Mouse (Mus musculus): ENCODE measurements at regions not wholly inside any gene's neighbourhood (a gene's known extent, or its start where the extent isn't known, plus 50 kb on each side); places are given as distances from the start of the nearest gene placed in this dataset.

- H3K27ac ChIP-seq (ENCODE audit: low read length): no peak overlapping the region
- H3K9me3 ChIP-seq (ENCODE audit: control insufficient read depth, low read length): no peaks in the 10 kb centered on the region
- ATAC-seq: no peak
- 10% methylated on average over 5 of the region's 5 CpGs for WGBS
- H3K27me3 ChIP-seq (replicated peaks; ENCODE audit: control insufficient read depth, insufficient read depth, low read length): no peaks in the 10 kb centered on the region
- H3K9ac ChIP-seq (replicated peaks; ENCODE audit: low read depth, low read length): no peak overlapping the region
- no peaks in the 10 kb centered on the region for H3K4me1 ChIP-seq (replicated peaks; ENCODE audit: control insufficient read depth, insufficient read depth, low read length)
- H3K36me3 ChIP-seq (ENCODE audit: control insufficient read depth, insufficient read depth): no peaks in the 10 kb centered on the region
- H3K4me2 ChIP-seq (ENCODE audit: low read length): no peak overlapping the region
- no peak overlapping the region for H3K4me3 ChIP-seq (replicated peaks; ENCODE audit: low read length)
Measured at GRCm38 (mm10) chr7:137940084-137940483, 457.4 kb downstream of the Tcerg1l start.

- no peak for ATAC-seq
- 93% methylated on average over 2 of the region's 2 CpGs for WGBS
- no peak overlapping the region for H3K27ac ChIP-seq (ENCODE audit: low read length)
- no peaks in the 10 kb centered on the region for H3K27me3 ChIP-seq (replicated peaks; ENCODE audit: control insufficient read depth, insufficient read depth, low read length)
- H3K4me1 ChIP-seq (replicated peaks; ENCODE audit: control insufficient read depth, insufficient read depth, low read length): no peaks in the 10 kb centered on the region
- no peaks in the 10 kb centered on the region for H3K9me3 ChIP-seq (ENCODE audit: control insufficient read depth, low read length)
- H3K4me2 ChIP-seq (ENCODE audit: low read length): no peak overlapping the region
- H3K9ac ChIP-seq (replicated peaks; ENCODE audit: low read depth, low read length): no peak overlapping the region
- H3K4me3 ChIP-seq (replicated peaks; ENCODE audit: low read length): no peak overlapping the region
- H3K36me3 ChIP-seq (ENCODE audit: control insufficient read depth, insufficient read depth): no peaks in the 10 kb centered on the region
Measured at GRCm38 (mm10) chr7:137944991-137945390, 452.5 kb downstream of the Tcerg1l start.

- Histone ChIP-seq H3K9ac (replicated peaks; ENCODE audit: low read depth, low read length) (no peak overlapping the region), H3K27ac (ENCODE audit: low read length) (no peak overlapping the region), H3K9me3 (ENCODE audit: control insufficient read depth, low read length) (no peaks in the 10 kb centered on the region), H3K27me3 (replicated peaks; ENCODE audit: control insufficient read depth, insufficient read depth, low read length) (no peaks in the 10 kb centered on the region), H3K4me3 (replicated peaks; ENCODE audit: low read length) (no peak overlapping the region), H3K36me3 (ENCODE audit: control insufficient read depth, insufficient read depth) (no peaks in the 10 kb centered on the region), H3K4me1 (replicated peaks; ENCODE audit: control insufficient read depth, insufficient read depth, low read length) (no peaks in the 10 kb centered on the region), H3K4me2 (ENCODE audit: low read length) (no peak overlapping the region)
- WGBS: 14% methylated on average over 5 of the region's 5 CpGs
- no peak for ATAC-seq
Measured at GRCm38 (mm10) chr7:137947424-137947823, 450.1 kb downstream of the Tcerg1l start.

GRCm38 (mm10) chr7:137957354-137957753 is 440.2 kb downstream of the Tcerg1l start:
- no peaks in the 10 kb centered on the region for H3K27me3 ChIP-seq (replicated peaks; ENCODE audit: control insufficient read depth, insufficient read depth, low read length)
- H3K4me1 ChIP-seq (replicated peaks; ENCODE audit: control insufficient read depth, insufficient read depth, low read length): no peaks in the 10 kb centered on the region
- H3K9ac ChIP-seq (replicated peaks; ENCODE audit: low read depth, low read length): no peak overlapping the region
- H3K9me3 ChIP-seq (ENCODE audit: control insufficient read depth, low read length): no peaks in the 10 kb centered on the region
- no peak overlapping the region for H3K4me3 ChIP-seq (replicated peaks; ENCODE audit: low read length)
- no peak overlapping the region for H3K4me2 ChIP-seq (ENCODE audit: low read length)
- no peak overlapping the region for H3K27ac ChIP-seq (ENCODE audit: low read length)
- no peaks in the 10 kb centered on the region for H3K36me3 ChIP-seq (ENCODE audit: control insufficient read depth, insufficient read depth)
- WGBS: 71% methylated on average over 5 of the region's 5 CpGs
- ATAC-seq: no peak

- H3K9me3 ChIP-seq (ENCODE audit: control insufficient read depth, low read length): no peaks in the 10 kb centered on the region
- H3K27ac ChIP-seq (ENCODE audit: low read length): no peak overlapping the region
- no peak for ATAC-seq
Measured at GRCm38 (mm10) chr7:137957848-137958247, 439.7 kb downstream of the Tcerg1l start.

GRCm38 (mm10) chr7:137963470-137964095 is 433.9 kb downstream of the Tcerg1l start:
- 31% methylated on average over 3 of the region's 3 CpGs for WGBS
- no peak overlapping the region for H3K4me2 ChIP-seq (ENCODE audit: low read length)
- H3K4me1 ChIP-seq (replicated peaks; ENCODE audit: control insufficient read depth, insufficient read depth, low read length): peaks cover 2% of the 10 kb centered on the region; the same call in 1 of the 2 replicates
- H3K9ac ChIP-seq (replicated peaks; ENCODE audit: low read depth, low read length): no peak overlapping the region
- H3K36me3 ChIP-seq (ENCODE audit: control insufficient read depth, insufficient read depth): no peaks in the 10 kb centered on the region
- no peaks in the 10 kb centered on the region for H3K27me3 ChIP-seq (replicated peaks; ENCODE audit: control insufficient read depth, insufficient read depth, low read length)
- H3K4me3 ChIP-seq (replicated peaks; ENCODE audit: low read length): no peak overlapping the region
- H3K27ac ChIP-seq (ENCODE audit: low read length): no peak overlapping the region
- no peak for ATAC-seq
- H3K9me3 ChIP-seq (ENCODE audit: control insufficient read depth, low read length): no peaks in the 10 kb centered on the region

More at GRCm38 (mm10) chr7:137957848-137958247, 439.7 kb downstream of the Tcerg1l start:
- WGBS: 77% methylated on average over 5 of the region's 5 CpGs
- H3K4me3 ChIP-seq (replicated peaks; ENCODE audit: low read length): no peak overlapping the region
- H3K4me2 ChIP-seq (ENCODE audit: low read length): no peak overlapping the region
- H3K27me3 ChIP-seq (replicated peaks; ENCODE audit: control insufficient read depth, insufficient read depth, low read length): no peaks in the 10 kb centered on the region
- H3K36me3 ChIP-seq (ENCODE audit: control insufficient read depth, insufficient read depth): no peaks in the 10 kb centered on the region
- no peaks in the 10 kb centered on the region for H3K4me1 ChIP-seq (replicated peaks; ENCODE audit: control insufficient read depth, insufficient read depth, low read length)
- H3K9ac ChIP-seq (replicated peaks; ENCODE audit: low read depth, low read length): no peak overlapping the region

DNA sequence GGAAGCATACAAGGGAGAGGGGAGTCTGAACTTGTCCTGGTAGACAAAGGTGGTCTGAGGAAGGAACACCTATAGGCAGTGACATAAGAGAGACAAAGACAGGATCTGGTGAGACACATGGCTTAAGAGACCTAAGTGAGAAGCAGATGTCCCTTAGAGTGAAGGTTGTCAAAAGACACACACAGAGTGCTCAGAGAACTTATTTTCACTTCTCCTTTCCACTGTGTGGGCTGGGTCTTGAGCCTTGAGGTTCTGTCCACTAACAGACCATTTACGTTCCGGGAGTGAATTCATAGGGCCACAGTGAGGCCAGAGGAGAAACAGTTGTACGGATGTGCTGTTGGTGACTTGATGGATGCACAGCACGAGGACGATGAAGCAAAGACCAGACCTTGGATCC is 422.8 kb downstream of the Tcerg1l start:
- ATAC-seq: no peak
- 97% methylated on average over 5 of the region's 5 CpGs for whole genome bisulfite sequencing

DNA sequence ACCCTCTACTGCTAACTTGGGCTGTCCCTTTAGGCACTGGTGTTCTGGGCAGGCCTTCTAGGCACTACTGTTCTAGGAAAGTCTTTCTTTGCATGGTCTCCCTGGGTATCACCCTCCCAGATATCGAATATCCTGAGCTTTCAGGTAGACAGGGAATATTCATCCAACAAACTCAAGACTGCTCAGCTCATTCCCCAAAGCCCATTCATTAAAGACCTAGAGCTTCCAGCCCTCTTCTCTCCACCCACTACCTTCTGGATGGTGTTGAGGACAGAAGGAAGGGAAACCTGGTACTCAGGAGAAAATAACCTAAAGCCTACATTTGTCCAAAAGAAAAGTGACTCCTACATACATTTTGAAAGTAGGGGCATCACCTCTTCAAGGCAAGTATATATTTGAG is 420.0 kb downstream of the Tcerg1l start:
- ATAC-seq: no peak
- Histone ChIP-seq H3K27ac (ENCODE audit: low read length) (no peak overlapping the region), H3K27me3 (replicated peaks; ENCODE audit: control insufficient read depth, insufficient read depth, low read length) (no peaks in the 10 kb centered on the region), H3K4me1 (replicated peaks; ENCODE audit: control insufficient read depth, insufficient read depth, low read length) (no peaks in the 10 kb centered on the region), H3K4me2 (ENCODE audit: low read length) (no peak overlapping the region), H3K4me3 (replicated peaks; ENCODE audit: low read length) (no peak overlapping the region), H3K9me3 (ENCODE audit: control insufficient read depth, low read length) (no peaks in the 10 kb centered on the region), H3K36me3 (ENCODE audit: control insufficient read depth, insufficient read depth) (no peaks in the 10 kb centered on the region), H3K9ac (replicated peaks; ENCODE audit: low read depth, low read length) (no peak overlapping the region)
- WGBS: 72% methylated on average over 1 of the region's 1 CpGs

More for the DNA sequence above, 422.8 kb downstream of the Tcerg1l start:
- no peaks in the 10 kb centered on the region for H3K4me1 ChIP-seq (replicated peaks; ENCODE audit: control insufficient read depth, insufficient read depth, low read length)
- H3K9me3 ChIP-seq (ENCODE audit: control insufficient read depth, low read length): no peaks in the 10 kb centered on the region
- no peak overlapping the region for H3K27ac ChIP-seq (ENCODE audit: low read length)
- no peak overlapping the region for H3K4me3 ChIP-seq (replicated peaks; ENCODE audit: low read length)
- H3K36me3 ChIP-seq (ENCODE audit: control insufficient read depth, insufficient read depth): no peaks in the 10 kb centered on the region
- H3K9ac ChIP-seq (replicated peaks; ENCODE audit: low read depth, low read length): no peak overlapping the region
- no peak overlapping the region for H3K4me2 ChIP-seq (ENCODE audit: low read length)
- H3K27me3 ChIP-seq (replicated peaks; ENCODE audit: control insufficient read depth, insufficient read depth, low read length): no peaks in the 10 kb centered on the region

DNA sequence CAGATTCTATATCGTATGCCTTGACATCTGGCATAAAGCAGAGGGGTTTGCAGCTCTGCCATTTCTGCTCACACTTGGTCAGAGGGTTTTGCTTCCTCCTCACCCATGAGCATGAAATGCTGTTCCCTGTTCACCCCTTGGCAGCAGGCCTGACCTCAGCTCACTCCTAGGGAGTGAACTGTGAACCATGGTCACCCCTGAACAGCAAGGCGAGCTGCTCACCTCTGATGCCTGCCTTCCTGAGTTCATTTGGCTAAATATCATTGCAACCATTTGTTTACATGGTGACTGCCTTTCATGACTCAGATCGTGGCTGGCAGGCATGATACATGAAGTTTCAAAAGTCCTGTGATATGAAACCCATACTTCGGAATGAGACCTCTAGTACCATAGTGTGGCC is 418.2 kb downstream of the Tcerg1l start:
- H3K27me3 ChIP-seq (replicated peaks; ENCODE audit: control insufficient read depth, insufficient read depth, low read length): no peaks in the 10 kb centered on the region
- no peak overlapping the region for H3K27ac ChIP-seq (ENCODE audit: low read length)
- 93% methylated on average over 4 of the region's 4 CpGs for WGBS
- H3K9ac ChIP-seq (replicated peaks; ENCODE audit: low read depth, low read length): no peak overlapping the region
- H3K9me3 ChIP-seq (ENCODE audit: control insufficient read depth, low read length): no peaks in the 10 kb centered on the region
- no peak overlapping the region for H3K4me3 ChIP-seq (replicated peaks; ENCODE audit: low read length)
- H3K36me3 ChIP-seq (ENCODE audit: control insufficient read depth, insufficient read depth): no peaks in the 10 kb centered on the region
- no peak overlapping the region for H3K4me2 ChIP-seq (ENCODE audit: low read length)
- no peak for ATAC-seq
- H3K4me1 ChIP-seq (replicated peaks; ENCODE audit: control insufficient read depth, insufficient read depth, low read length): no peaks in the 10 kb centered on the region

GRCm38 (mm10) chr7:138005806-138006205 is 391.7 kb downstream of the Tcerg1l start:
- no peak overlapping the region for H3K4me2 ChIP-seq (ENCODE audit: low read length)
- ATAC-seq: no peak
- 55% methylated on average over 3 of the region's 3 CpGs for WGBS

More at GRCm38 (mm10) chr7:138005806-138006205, 391.7 kb downstream of the Tcerg1l start:
- Histone ChIP-seq H3K36me3 (ENCODE audit: control insufficient read depth, insufficient read depth) (no peaks in the 10 kb centered on the region), H3K4me3 (replicated peaks; ENCODE audit: low read length) (no peak overlapping the region), H3K9me3 (ENCODE audit: control insufficient read depth, low read length) (no peaks in the 10 kb centered on the region), H3K9ac (replicated peaks; ENCODE audit: low read depth, low read length) (no peak overlapping the region), H3K4me1 (replicated peaks; ENCODE audit: control insufficient read depth, insufficient read depth, low read length) (peaks cover 19% of the 10 kb centered on the region), H3K27me3 (replicated peaks; ENCODE audit: control insufficient read depth, insufficient read depth, low read length) (no peaks in the 10 kb centered on the region), H3K27ac (ENCODE audit: low read length) (no peak overlapping the region)
